Mouse (Mus musculus): ENCODE results near the gene Gm21985. TPM values are rescaled to one million over a fixed set of nuclear protein-coding genes. Genes with fewer than 3 reads are reported as not detected.

Gm21985 gene
- polyA plus RNA-seq, 1 experiment from 2014 or later = not detected

DNA sequence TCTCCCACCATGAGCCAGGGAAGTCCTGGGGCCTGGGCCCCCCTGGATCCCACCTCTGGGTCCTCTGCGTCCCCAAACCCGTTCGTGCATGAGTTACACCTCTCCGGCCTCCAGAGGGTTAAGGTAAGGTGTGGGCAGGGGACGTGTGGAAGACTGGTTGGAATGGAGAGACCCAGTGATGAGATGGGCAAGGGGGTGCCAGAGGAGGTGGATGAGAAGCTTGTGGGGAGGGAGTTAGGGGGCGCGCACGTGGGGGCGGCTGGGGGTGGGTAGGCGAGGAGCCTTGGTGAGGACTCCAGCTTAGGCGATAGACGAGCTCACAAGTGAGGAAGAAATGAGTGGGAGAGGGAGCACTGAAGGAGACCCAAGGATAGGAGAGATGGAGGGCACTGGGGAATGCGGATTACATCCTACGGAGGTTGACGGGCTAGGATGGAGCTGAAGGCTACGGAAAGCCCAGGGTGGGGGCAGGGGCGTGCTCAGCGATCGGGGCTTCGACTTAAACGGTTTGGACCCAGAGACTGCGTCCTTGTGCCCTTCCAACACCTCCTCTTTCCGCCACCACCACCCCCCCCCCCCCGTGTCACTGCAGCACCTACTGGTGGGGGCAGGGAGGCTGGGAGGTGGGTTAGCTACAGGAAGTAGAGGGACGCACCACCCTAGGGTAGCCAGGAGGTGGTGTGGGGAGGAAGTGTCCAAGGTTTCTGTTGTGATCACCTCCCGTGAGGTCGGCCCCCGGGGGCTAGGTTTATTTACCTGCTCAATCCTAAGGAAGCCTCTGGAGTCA lies 26.0 kb upstream of the Gm21985 start:
- H3K4me2 ChIP-seq (ENCODE audit: low read depth, low read length) = peak overlapping the region; percentile 84
- no peaks in the 10 kb centered on the region for H3K9me3 ChIP-seq (ENCODE audit: control insufficient read depth, low read length)
- no peaks in the 10 kb centered on the region for H3K27me3 ChIP-seq (ENCODE audit: control insufficient read depth, insufficient read depth, low read length)
- WGBS = under 1% methylated on average over 26 of the region's 28 CpGs
- peak overlapping the region; percentile 93 for H3K9ac ChIP-seq (replicated peaks; ENCODE audit: low read depth, low read length)
- peak overlapping the region; percentile 83 for H3K4me3 ChIP-seq (ENCODE audit: low read depth, low read length)
- 0 out of 2 replicates have a peak, but pooled peaks cover 4% of the 10 kb centered on the region for H3K4me1 ChIP-seq (ENCODE audit: control insufficient read depth, insufficient read depth, low read length)
- peak; percentile 70 for ATAC-seq (ENCODE audit: low read depth)
- H3K27ac ChIP-seq (ENCODE audit: low read depth, low read length) = peak overlapping the region; percentile 96
- H3K36me3 ChIP-seq (ENCODE audit: control insufficient read depth, insufficient read depth, low read length) = no peaks in the 10 kb centered on the region

GRCm38 (mm10) chr2:112241787-112242186 lies 24.3 kb upstream of the Gm21985 start:
- H3K36me3 ChIP-seq (ENCODE audit: control insufficient read depth, insufficient read depth, low read length) = no peaks in the 10 kb centered on the region
- H3K4me3 ChIP-seq (ENCODE audit: low read depth, low read length) = no peak overlapping the region
- H3K27ac ChIP-seq (ENCODE audit: low read depth, low read length) = no peak overlapping the region
- H3K9me3 ChIP-seq (ENCODE audit: control insufficient read depth, low read length) = no peaks in the 10 kb centered on the region
- H3K9ac ChIP-seq (replicated peaks; ENCODE audit: low read depth, low read length) = no peak overlapping the region
- no peak for ATAC-seq (ENCODE audit: low read depth)
- 0 out of 2 replicates have a peak, but pooled peaks cover 4% of the 10 kb centered on the region for H3K4me1 ChIP-seq (ENCODE audit: control insufficient read depth, insufficient read depth, low read length)
- no peaks in the 10 kb centered on the region for H3K27me3 ChIP-seq (ENCODE audit: control insufficient read depth, insufficient read depth, low read length)
- no peak overlapping the region for H3K4me2 ChIP-seq (ENCODE audit: low read depth, low read length)
- 85% methylated on average over 14 of the region's 14 CpGs for WGBS

DNA sequence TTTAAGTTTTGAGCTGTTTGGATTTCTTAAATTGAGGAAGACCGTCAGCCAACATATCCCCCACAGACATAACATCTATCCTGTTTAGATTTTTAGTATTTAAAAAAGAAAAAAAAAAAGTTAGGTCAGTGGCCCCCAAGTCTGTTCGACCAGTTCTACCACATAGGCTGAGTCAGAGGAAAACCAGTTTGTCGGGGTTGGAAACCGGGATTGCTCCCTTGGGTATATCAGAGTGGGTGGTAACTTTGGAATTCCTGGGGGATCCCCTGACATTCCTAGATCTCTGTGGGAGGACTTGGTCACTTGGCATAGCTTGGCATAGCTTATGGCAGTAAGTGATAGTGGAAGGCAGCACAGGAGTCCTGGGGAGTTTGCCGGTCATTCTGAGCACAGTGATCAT lies 20.8 kb upstream of the Gm21985 start:
- ATAC-seq (ENCODE audit: low read depth) = no peak
- H3K4me3 ChIP-seq (ENCODE audit: low read depth, low read length) = no peak overlapping the region
- no peaks in the 10 kb centered on the region; the same call in 1 of the 2 replicates for H3K36me3 ChIP-seq (ENCODE audit: control insufficient read depth, insufficient read depth, low read length)
- no peak overlapping the region for H3K4me2 ChIP-seq (ENCODE audit: low read depth, low read length)
- WGBS = 88% methylated on average over 5 of the region's 5 CpGs
- no peak overlapping the region for H3K9ac ChIP-seq (replicated peaks; ENCODE audit: low read depth, low read length)
- no peaks in the 10 kb centered on the region for H3K27me3 ChIP-seq (ENCODE audit: control insufficient read depth, insufficient read depth, low read length)
- H3K4me1 ChIP-seq (ENCODE audit: control insufficient read depth, insufficient read depth, low read length) = 0 out of 2 replicates have a peak, but pooled peaks cover 2% of the 10 kb centered on the region
- no peaks in the 10 kb centered on the region for H3K9me3 ChIP-seq (ENCODE audit: control insufficient read depth, low read length)
- H3K27ac ChIP-seq (ENCODE audit: low read depth, low read length) = no peak overlapping the region

GRCm38 (mm10) chr2:112246193-112246592 lies 19.9 kb upstream of the Gm21985 start:
- 94% methylated on average over 6 of the region's 6 CpGs for WGBS
- Histone ChIP-seq H3K9me3 (ENCODE audit: control insufficient read depth, low read length) (no peaks in the 10 kb centered on the region), H3K36me3 (ENCODE audit: control insufficient read depth, insufficient read depth, low read length) (no peaks in the 10 kb centered on the region; the same call in 1 of the 2 replicates), H3K27me3 (ENCODE audit: control insufficient read depth, insufficient read depth, low read length) (no peaks in the 10 kb centered on the region), H3K9ac (replicated peaks; ENCODE audit: low read depth, low read length) (no peak overlapping the region), H3K4me3 (ENCODE audit: low read depth, low read length) (no peak overlapping the region), H3K4me1 (ENCODE audit: control insufficient read depth, insufficient read depth, low read length) (no peaks in the 10 kb centered on the region), H3K4me2 (ENCODE audit: low read depth, low read length) (no peak overlapping the region), H3K27ac (ENCODE audit: low read depth, low read length) (no peak overlapping the region)
- ATAC-seq (ENCODE audit: low read depth) = no peak

DNA sequence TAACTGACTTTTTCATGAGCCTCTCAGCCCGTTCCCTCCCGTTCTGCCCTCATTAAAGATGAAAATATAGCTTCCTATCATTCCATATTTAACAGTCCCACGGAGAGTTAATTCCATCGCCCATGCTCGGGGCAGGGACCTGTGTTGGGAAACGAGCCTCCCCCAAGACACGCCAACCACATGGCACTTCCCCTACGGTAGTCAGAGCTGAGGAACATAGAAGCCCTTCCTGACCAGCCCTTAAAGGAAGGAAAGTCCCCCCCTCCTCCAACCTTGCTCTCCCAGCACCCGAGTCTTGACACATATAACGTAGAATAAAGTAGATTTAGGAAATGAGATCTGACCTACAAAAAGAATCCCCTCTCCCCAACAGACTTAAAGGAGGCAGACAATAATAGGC lies 18.8 kb upstream of the Gm21985 start:
- Histone ChIP-seq H3K27ac (ENCODE audit: low read depth, low read length) (no peak overlapping the region), H3K4me1 (ENCODE audit: control insufficient read depth, insufficient read depth, low read length) (no peaks in the 10 kb centered on the region), H3K9ac (replicated peaks; ENCODE audit: low read depth, low read length) (no peak overlapping the region), H3K36me3 (ENCODE audit: control insufficient read depth, insufficient read depth, low read length) (no peaks in the 10 kb centered on the region; the same call in 1 of the 2 replicates), H3K9me3 (ENCODE audit: control insufficient read depth, low read length) (no peaks in the 10 kb centered on the region), H3K4me3 (ENCODE audit: low read depth, low read length) (no peak overlapping the region), H3K4me2 (ENCODE audit: low read depth, low read length) (no peak overlapping the region), H3K27me3 (ENCODE audit: control insufficient read depth, insufficient read depth, low read length) (no peaks in the 10 kb centered on the region)
- WGBS = 84% methylated on average over 10 of the region's 10 CpGs
- no peak for ATAC-seq (ENCODE audit: low read depth)

DNA sequence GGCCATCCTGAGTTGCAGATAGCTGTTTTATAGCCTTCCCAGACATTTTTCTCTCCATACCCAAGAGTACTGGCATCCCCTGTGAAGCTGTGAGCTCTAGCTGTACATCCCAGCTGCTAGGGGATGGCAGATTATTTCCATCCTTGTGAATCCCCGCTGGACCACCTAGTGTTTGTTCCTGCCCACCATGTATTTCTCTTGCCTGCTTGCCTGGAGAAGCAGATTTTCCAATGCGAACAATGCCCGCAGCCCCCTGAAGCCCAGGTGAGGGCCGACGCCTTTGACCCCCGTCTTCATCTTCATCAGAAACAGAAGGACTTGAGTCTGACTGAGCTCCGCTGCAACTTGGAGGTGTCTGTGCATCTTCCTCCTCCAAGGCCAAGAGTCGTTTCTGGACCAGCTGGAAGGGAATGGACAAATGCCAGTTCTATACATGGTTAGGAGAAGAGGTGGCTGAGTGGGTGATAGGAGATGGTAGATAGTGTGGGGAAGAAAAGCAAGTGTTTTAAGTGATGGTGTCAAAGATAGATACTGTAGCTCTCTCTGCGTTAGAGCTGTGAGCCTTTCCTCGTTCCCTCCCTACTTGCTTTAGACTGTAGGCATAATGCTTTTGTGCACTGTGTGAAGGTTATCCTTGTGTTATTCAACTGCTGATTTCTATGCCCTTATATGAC lies 16.2 kb upstream of the Gm21985 start:
- no peak for ATAC-seq (ENCODE audit: low read depth)
- no peaks in the 10 kb centered on the region for H3K4me1 ChIP-seq (ENCODE audit: control insufficient read depth, insufficient read depth, low read length)
- H3K9me3 ChIP-seq (ENCODE audit: control insufficient read depth, low read length) = no peaks in the 10 kb centered on the region
- H3K4me3 ChIP-seq (ENCODE audit: low read depth, low read length) = no peak overlapping the region
- no peak overlapping the region for H3K4me2 ChIP-seq (ENCODE audit: low read depth, low read length)
- H3K9ac ChIP-seq (replicated peaks; ENCODE audit: low read depth, low read length) = no peak overlapping the region
- no peaks in the 10 kb centered on the region; the same call in 1 of the 2 replicates for H3K36me3 ChIP-seq (ENCODE audit: control insufficient read depth, insufficient read depth, low read length)
- no peaks in the 10 kb centered on the region for H3K27me3 ChIP-seq (ENCODE audit: control insufficient read depth, insufficient read depth, low read length)
- no peak overlapping the region for H3K27ac ChIP-seq (ENCODE audit: low read depth, low read length)
- 94% methylated on average over 10 of the region's 10 CpGs for WGBS

DNA sequence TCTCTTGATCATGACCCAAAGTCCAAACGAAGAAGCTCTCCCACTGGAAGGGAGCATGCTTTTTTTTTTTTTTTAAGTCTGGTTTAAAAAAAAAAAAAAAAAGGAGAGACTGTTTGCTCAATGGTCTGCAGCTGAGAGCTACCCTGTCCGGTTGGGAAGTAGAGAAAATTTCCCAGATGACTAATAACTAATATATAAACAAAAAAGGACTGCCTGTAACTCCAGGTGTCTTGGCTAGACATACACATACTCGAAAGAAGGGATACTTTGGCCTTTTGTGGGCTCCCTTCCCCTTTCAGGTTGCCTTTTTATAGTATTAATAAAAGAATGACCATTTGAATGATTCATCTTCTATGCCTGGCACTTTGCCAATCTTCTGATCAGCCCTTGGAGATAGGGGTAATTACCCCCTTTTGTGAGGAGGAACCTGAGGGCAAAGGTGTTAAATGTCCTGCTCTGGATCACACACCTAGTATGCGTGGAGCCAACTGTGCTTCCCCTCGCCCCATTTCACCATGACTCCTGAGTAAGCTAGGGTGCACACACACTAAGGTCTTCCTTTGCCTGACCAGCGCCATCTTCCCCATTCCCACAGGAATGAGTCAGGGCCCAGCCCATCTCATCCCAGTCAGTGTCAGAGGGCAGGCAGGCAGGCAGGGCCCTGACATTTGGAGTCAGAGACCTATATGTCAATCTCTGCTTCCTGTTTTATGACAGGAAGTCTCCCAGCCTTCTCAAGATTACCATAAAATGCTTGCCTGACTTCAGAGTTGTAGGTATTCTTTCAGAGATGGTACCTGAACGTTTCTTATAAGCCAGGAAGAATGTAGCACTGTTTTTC lies 11.2 kb upstream of the Gm21985 start:
- Histone ChIP-seq H3K4me1 (ENCODE audit: control insufficient read depth, insufficient read depth, low read length) (no peaks in the 10 kb centered on the region), H3K9ac (replicated peaks; ENCODE audit: low read depth, low read length) (no peak overlapping the region), H3K27ac (ENCODE audit: low read depth, low read length) (no peak overlapping the region), H3K27me3 (ENCODE audit: control insufficient read depth, insufficient read depth, low read length) (no peaks in the 10 kb centered on the region), H3K4me3 (ENCODE audit: low read depth, low read length) (no peak overlapping the region), H3K36me3 (ENCODE audit: control insufficient read depth, insufficient read depth, low read length) (no peaks in the 10 kb centered on the region), H3K9me3 (ENCODE audit: control insufficient read depth, low read length) (no peaks in the 10 kb centered on the region), H3K4me2 (ENCODE audit: low read depth, low read length) (no peak overlapping the region)
- 66% methylated on average over 7 of the region's 7 CpGs for WGBS
- no peak for ATAC-seq (ENCODE audit: low read depth)

DNA sequence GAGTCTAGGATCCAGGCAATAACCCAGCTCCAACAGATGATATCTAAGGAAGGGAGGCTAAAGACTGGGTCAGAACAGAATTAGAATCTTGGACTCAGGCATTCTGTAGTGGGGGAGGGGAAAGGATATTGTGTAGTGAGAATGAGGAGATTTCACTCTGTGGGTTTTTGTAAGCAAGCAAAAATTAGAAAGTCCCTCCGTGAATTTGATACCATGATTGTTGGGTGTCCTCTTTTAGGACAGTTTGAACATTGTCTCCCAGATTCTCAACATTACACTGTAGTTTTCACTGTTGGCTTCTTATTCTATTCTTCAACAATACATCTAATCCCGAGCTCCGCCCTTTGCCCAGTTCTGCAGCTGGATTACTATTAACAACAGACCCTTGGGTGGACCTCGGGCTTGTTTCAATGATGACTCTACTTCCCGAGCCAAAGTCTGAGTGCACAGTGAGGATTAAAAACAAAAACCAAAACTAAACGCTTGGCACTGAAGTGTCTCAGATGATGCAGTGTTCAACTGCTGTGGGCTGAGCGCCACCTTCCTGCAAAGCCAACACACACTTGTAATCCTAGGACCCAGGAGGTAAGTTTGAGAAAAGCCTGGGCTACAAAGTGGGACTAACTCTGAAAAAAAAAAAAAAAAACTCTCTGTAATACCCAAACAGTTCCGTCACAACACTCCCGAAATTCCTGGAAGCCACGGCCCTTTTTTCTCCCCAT lies 6.7 kb upstream of the Gm21985 start, which contains the start of gene Nutm1:
Gene Nutm1, minus strand, starts transcription at position 51 of the 722 bp plus-strand sequence.
- peaks cover 8% of the 10 kb centered on the region for H3K4me1 ChIP-seq (ENCODE audit: control insufficient read depth, insufficient read depth, low read length)
- ATAC-seq (ENCODE audit: low read depth) = no peak
- no peaks in the 10 kb centered on the region for H3K9me3 ChIP-seq (ENCODE audit: control insufficient read depth, low read length)
- no peak within 1 kb of the TSS for H3K4me3 ChIP-seq (ENCODE audit: low read depth, low read length)
- WGBS = 82% methylated on average over 10 of the region's 10 CpGs
- no peak within 1 kb of the TSS for H3K4me2 ChIP-seq (ENCODE audit: low read depth, low read length)
- H3K27ac ChIP-seq (ENCODE audit: low read depth, low read length) = no peak within 1 kb of the TSS
- no peaks in the 10 kb centered on the region for H3K27me3 ChIP-seq (ENCODE audit: control insufficient read depth, insufficient read depth, low read length)
- H3K9ac ChIP-seq (replicated peaks; ENCODE audit: low read depth, low read length) = no peak within 1 kb of the TSS
- no peaks in the 10 kb centered on the region for H3K36me3 ChIP-seq (ENCODE audit: control insufficient read depth, insufficient read depth, low read length)
